Mouse (Mus musculus): ENCODE measurements around the gene Tut7.
"Not testable (repeated sequence)": the region's sequence is repeated elsewhere in the genome, so short reads cannot be mapped to it uniquely, and the experiment has no call there.

- not testable (repeated sequence) for TF ChIP-seq EP300, CTCF (IDR thresholded peaks at IDR 0.05; ENCODE audit: low read depth)
Observed at GRCm38 (mm10) chr13:59734347-59734746, 88.6 kb downstream of the Tut7 start.

All from liver, postnatal 0 days (tissue).